Mouse (Mus musculus) CH12.LX (cell line): Measurements from ENCODE around the gene 4930503B20Rik. TPM values are rescaled to one million over a fixed set of nuclear protein-coding genes. Genes with fewer than 3 reads are reported as not detected.

Experiments used
- DNase-seq: peaks from one replicate; pipeline ENCODE4 v3.0.0-alpha.2; 2013; ENCODE audit errors: extremely low read depth
- H3K27ac ChIP-seq: 2 replicates; pipeline ENCODE4 v1.5.1; 2012; ENCODE audit warnings: low read depth, mild to moderate bottlenecking, control low read depth, moderate library complexity; ENCODE audit not compliant: insufficient read depth
- H3K27me3 ChIP-seq: replicated peaks from 2 replicates; pipeline ENCODE3; 2012; ENCODE audit warnings: inconsistent platforms
- H3K36me3 ChIP-seq, 2 experiments: replicated peaks in 1 of 2; 2 replicates each; pipeline versions ENCODE3 to v1.6.1; 2012; ENCODE audit warnings: inconsistent platforms in 1 of 2, low read length in 1 of 2, mild to moderate bottlenecking in 1 of 2, mixed read lengths in 1 of 2, moderate library complexity in 1 of 2; ENCODE audit not compliant: control insufficient read depth in 1 of 2, insufficient read depth in 1 of 2
- H3K4me1 ChIP-seq, 2 experiments: 2 replicates each; pipeline ENCODE4 v1.6.1; 2012; ENCODE audit warnings: inconsistent platforms in 1 of 2, moderate library complexity in 1 of 2; ENCODE audit not compliant: insufficient read depth in 2 of 2, control insufficient read depth in 1 of 2
- H3K4me2 ChIP-seq: 2 replicates; pipeline ENCODE4 v1.6.1; 2012; ENCODE audit warnings: low read depth, mild to moderate bottlenecking, control low read depth; ENCODE audit not compliant: poor library complexity, insufficient read depth, severe bottlenecking
- H3K4me3 ChIP-seq, 3 experiments: fragments of 150-350 bp in 1 of 3; sonication (generic) in 1 of 3; replicated peaks in 1 of 3; 2 replicates each; pipeline versions ENCODE3 to v1.5.1; 2011 to 2012; ENCODE audit warnings: low read depth in 2 of 3, low read length in 2 of 3, mild to moderate bottlenecking in 2 of 3, moderate library complexity in 2 of 3, control low read depth in 1 of 3, improper control_type of control experiment in 1 of 3, inconsistent platforms in 1 of 3, mixed read lengths in 1 of 3; ENCODE audit not compliant: poor library complexity in 1 of 3
- H3K79me2 ChIP-seq: replicated peaks from 2 replicates; pipeline ENCODE4 v1.6.1; 2012; ENCODE audit warnings: mild to moderate bottlenecking, moderate library complexity; ENCODE audit not compliant: control insufficient read depth, poor library complexity, insufficient read depth, severe bottlenecking; ENCODE audit errors: extremely low read depth
- H3K9ac ChIP-seq: 2 replicates; pipeline ENCODE4 v1.6.1; 2012; ENCODE audit warnings: low read depth, mild to moderate bottlenecking, control low read depth, moderate library complexity; ENCODE audit not compliant: insufficient read depth
- H3K9me3 ChIP-seq: replicated peaks from 2 replicates; pipeline ENCODE3; 2012; ENCODE audit warnings: low read length, inconsistent platforms, mixed read lengths
- CHD2 ChIP-seq: IDR thresholded peaks from 2 replicates; pipeline ENCODE4 v1.6.1; 2011; ENCODE audit warnings: low read length, improper control_type of control experiment
- CTCF ChIP-seq, 2 experiments: IDR thresholded peaks in 1 of 2; conservative IDR thresholded peaks in 1 of 2; 2 replicates each; pipeline ENCODE4 v1.5.1; 2011 to 2012; ENCODE audit warnings: low read depth in 2 of 2, low read length in 2 of 2, improper control_type of control experiment in 1 of 2, inconsistent platforms in 1 of 2, mild to moderate bottlenecking in 1 of 2, moderate library complexity in 1 of 2
- ELF1 ChIP-seq: IDR thresholded peaks from 2 replicates; pipeline ENCODE4 v1.6.1; 2014; ENCODE audit warnings: low read depth, mild to moderate bottlenecking, inconsistent platforms, low read length, improper control_type of control experiment
- EP300 ChIP-seq: IDR thresholded peaks from 2 replicates; pipeline ENCODE4 v1.6.1; 2011; ENCODE audit warnings: low read length, improper control_type of control experiment
- GABPA ChIP-seq: IDR thresholded peaks from 2 replicates; pipeline ENCODE4 v1.6.1; 2012; ENCODE audit warnings: low read depth, low read length, improper control_type of control experiment, inconsistent platforms; ENCODE audit not compliant: insufficient replicate concordance
- HCFC1 ChIP-seq: IDR thresholded peaks from 2 replicates; pipeline ENCODE4 v1.6.1; 2012; ENCODE audit warnings: low read depth, mild to moderate bottlenecking, inconsistent platforms, low read length, improper control_type of control experiment
- JUN ChIP-seq: IDR thresholded peaks from 2 replicates; pipeline ENCODE4 v1.6.1; 2011; ENCODE audit warnings: low read depth, mild to moderate bottlenecking, low read length, improper control_type of control experiment, moderate library complexity; ENCODE audit not compliant: insufficient read depth
- KAT2A ChIP-seq: IDR thresholded peaks from 2 replicates; pipeline ENCODE4 v1.6.1; 2012; ENCODE audit warnings: low read length, improper control_type of control experiment, inconsistent platforms; ENCODE audit not compliant: insufficient replicate concordance
- MAFK ChIP-seq: IDR thresholded peaks from 2 replicates; pipeline ENCODE4 v1.6.1; 2011; ENCODE audit warnings: low read length, improper control_type of control experiment; ENCODE audit not compliant: insufficient replicate concordance
- MAX ChIP-seq: IDR thresholded peaks from 2 replicates; pipeline ENCODE4 v1.6.1; 2011; ENCODE audit warnings: low read length, improper control_type of control experiment
- MAZ ChIP-seq: IDR thresholded peaks from 2 replicates; pipeline ENCODE4 v1.6.1; 2012; ENCODE audit warnings: low read depth, mild to moderate bottlenecking, inconsistent platforms, low read length, improper control_type of control experiment, moderate library complexity
- MEF2A ChIP-seq: IDR thresholded peaks from 2 replicates; pipeline ENCODE4 v1.6.1; 2014; ENCODE audit warnings: low read depth, mild to moderate bottlenecking, inconsistent platforms, low read length, improper control_type of control experiment, borderline replicate concordance
- MYC ChIP-seq: IDR thresholded peaks from 2 replicates; pipeline ENCODE4 v1.6.1; 2011; ENCODE audit warnings: low read depth, mild to moderate bottlenecking, improper control_type of control experiment, low read length
- NELFE ChIP-seq: IDR thresholded peaks from 2 replicates; pipeline ENCODE4 v1.6.1; 2011; ENCODE audit warnings: low read depth, low read length, improper control_type of control experiment
- NRF1 ChIP-seq: IDR thresholded peaks from 2 replicates; pipeline ENCODE4 v1.6.1; 2014; ENCODE audit warnings: low read depth, mild to moderate bottlenecking, inconsistent platforms, low read length, improper control_type of control experiment, moderate library complexity
- PAX5 ChIP-seq: IDR thresholded peaks from 2 replicates; pipeline ENCODE4 v1.6.1; 2012; ENCODE audit warnings: low read length, inconsistent platforms, mixed read lengths
- POLR2AphosphoS2 ChIP-seq: IDR thresholded peaks from 2 replicates; pipeline ENCODE4 v1.6.1; 2011; ENCODE audit warnings: low read depth, low read length, improper control_type of control experiment
- RAD21 ChIP-seq: IDR thresholded peaks from 2 replicates; pipeline ENCODE4 v1.6.1; 2011; ENCODE audit warnings: low read depth, mild to moderate bottlenecking, low read length, improper control_type of control experiment, moderate library complexity
- SMC3 ChIP-seq: IDR thresholded peaks from 2 replicates; pipeline ENCODE4 v1.6.1; 2011; ENCODE audit warnings: low read depth, low read length, improper control_type of control experiment
- TBP ChIP-seq: conservative IDR thresholded peaks from 2 replicates; pipeline ENCODE4 v1.6.1; 2011; ENCODE audit warnings: low read depth, low read length, improper control_type of control experiment
- TCF12 ChIP-seq: IDR thresholded peaks from 2 replicates; pipeline ENCODE4 v1.6.1; 2014; ENCODE audit warnings: low read depth, mild to moderate bottlenecking, inconsistent platforms, low read length, improper control_type of control experiment
- USF2 ChIP-seq: conservative IDR thresholded peaks from 2 replicates; pipeline ENCODE4 v1.6.1; 2011; ENCODE audit warnings: low read depth, low read length, improper control_type of control experiment
- ZC3H11A ChIP-seq: IDR thresholded peaks from 2 replicates; pipeline ENCODE4 v1.6.1; 2012; ENCODE audit warnings: low read depth, mild to moderate bottlenecking, inconsistent platforms, low read length, improper control_type of control experiment
- ZMIZ1 ChIP-seq: IDR thresholded peaks from 2 replicates; pipeline ENCODE4 v1.6.1; 2012; ENCODE audit warnings: low read depth, mild to moderate bottlenecking, inconsistent platforms, low read length, improper control_type of control experiment
- ZNF384 ChIP-seq: IDR thresholded peaks from 2 replicates; pipeline ENCODE4 v1.6.1; 2012; ENCODE audit warnings: low read depth, low read length, improper control_type of control experiment, inconsistent platforms
- dilution Hi-C: fragments of 300-500 bp; cut with MboI; formaldehyde crosslinking; loops from 2 replicates; pipeline ENCODE4 v1.14.3; 2020; ENCODE audit warnings: low sequenced_read_pairs; ENCODE audit not compliant: extremely low pct_unique_long_range_greater_than_20kb, extremely low pct_ligation_motif_present
- in situ Hi-C: fragments of 300-500 bp; cut with MboI; formaldehyde crosslinking; loops from 3 replicates; pipeline ENCODE4 v1.14.3; 2019; ENCODE audit warnings: low sequenced_read_pairs, low pct_ligation_motif_present, low pct_unique_long_range_greater_than_20kb, mixed read lengths
- polyA plus RNA-seq: library from polyadenylated mRNA; unstranded; fragments of >175 nt; gene quantifications from 2 replicates; pipeline ENCODE4 v1.2.1, GENCODE M21; 2012; ENCODE audit warnings: low read depth; ENCODE audit not compliant: insufficient read length
- total RNA-seq, 2 experiments: library from RNA; depleted of rRNA; stranded (reverse); fragments of 300-350 nt in 1 of 2; fragments of >200 nt in 1 of 2; gene quantifications; 2 replicates each; pipeline ENCODE4 v1.2.3; 2012 to 2014

4930503B20Rik gene
- total RNA-seq (2012; rRNA removed) = not detected in 2 replicates
- not detected in 2 replicates for total RNA-seq (2014; rRNA removed)
- not detected in 2 replicates for polyA plus RNA-seq

GRCm38 (mm10) chr3:146651217-146651616 is at the start of gene 4930503B20Rik:
Gene 4930503B20Rik, minus strand, starts transcription at chr3:146651317.
- TF ChIP-seq SMC3 (no peak), MEF2A (no peak), ZNF384 (no peak), MAX (no peak), CTCF (conservative IDR thresholded peaks at IDR 0.05 in 1 of 2, IDR thresholded peaks at IDR 0.05 in 1 of 2; ENCODE audit: low read depth in 2 of 2, low read length in 2 of 2) (no peak), USF2 (no peak), EP300 (no peak), MAZ (no peak), MAFK (no peak), ZMIZ1 (no peak), GABPA (no peak), ZC3H11A (no peak), HCFC1 (no peak), JUN (no peak), POLR2AphosphoS2 (no peak), TCF12 (no peak), PAX5 (no peak), ELF1 (no peak), KAT2A (no peak)
- no peaks in the 10 kb centered on the region for H3K27me3 ChIP-seq
- DNase-seq = no peak
- H3K4me3 ChIP-seq = no peak within 1 kb of the TSS
- no peak within 1 kb of the TSS for H3K27ac ChIP-seq
- H3K4me2 ChIP-seq = no peak within 1 kb of the TSS
- no peaks in the 10 kb centered on the region for H3K36me3 ChIP-seq
- H3K4me1 ChIP-seq = peaks cover 25 to 27% of the 10 kb centered on the region in 2 experiments
- dilution Hi-C loops (no loop called here), in situ Hi-C loops (no loop called here)
- H3K9ac ChIP-seq = no peak within 1 kb of the TSS
- no peaks in the 10 kb centered on the region for H3K9me3 ChIP-seq
- H3K79me2 ChIP-seq = no peaks in the 10 kb centered on the region

- H3K4me2 ChIP-seq = no peak overlapping the region
- in situ Hi-C loops = no loop called here
- H3K9me3 ChIP-seq = no peaks in the 10 kb centered on the region
- DNase-seq = no peak
- no peaks in the 10 kb centered on the region for H3K79me2 ChIP-seq
- no peaks in the 10 kb centered on the region for H3K27me3 ChIP-seq
- H3K4me1 ChIP-seq = peaks cover 4 to 7% of the 10 kb centered on the region in 2 experiments; a peak in 3 of 4 replicates
- no peak overlapping the region for H3K4me3 ChIP-seq
- H3K27ac ChIP-seq = no peak overlapping the region
- dilution Hi-C loops = no loop called here
- H3K9ac ChIP-seq = no peak overlapping the region
- TF ChIP-seq NRF1 (no peak), ELF1 (no peak), RAD21 (no peak), GABPA (no peak), TBP (no peak), CHD2 (no peak), MYC (no peak), ZMIZ1 (no peak), NELFE (no peak), MEF2A (no peak)
- H3K36me3 ChIP-seq = no peaks in the 10 kb centered on the region
Measured at GRCm38 (mm10) chr3:146700051-146700450, 48.9 kb upstream of the 4930503B20Rik start.
